Mouse (Mus musculus) forebrain, embryonic 10.5 days (tissue): ENCODE results near the gene Zrsr1. TPM values are rescaled to one million over a fixed set of nuclear protein-coding genes. Genes with fewer than 3 reads are reported as not detected.

Experiments
- DNase-seq: peaks from one replicate; pipeline ENCODE4 v3.0.0-alpha.2; 2017; ENCODE audit warnings: low spot score; ENCODE audit errors: extremely low spot score
- H3K27ac ChIP-seq: fragments of 300-500 bp; sonication (generic); 2 replicates; pipeline ENCODE4 v1.5.1; 2016; ENCODE audit warnings: mild to moderate bottlenecking
- H3K27me3 ChIP-seq: fragments of 300-500 bp; sonication (generic); 2 replicates; pipeline ENCODE4 v1.6.1; 2016; ENCODE audit warnings: mild to moderate bottlenecking; ENCODE audit not compliant: poor library complexity, severe bottlenecking
- H3K36me3 ChIP-seq: fragments of 300-500 bp; sonication (generic); replicated peaks from 2 replicates; pipeline ENCODE4 v1.6.1; 2016; ENCODE audit warnings: mild to moderate bottlenecking, moderate library complexity
- H3K4me1 ChIP-seq: fragments of 300-500 bp; sonication (generic); 2 replicates; pipeline ENCODE4 v1.6.1; 2016
- H3K4me3 ChIP-seq: fragments of 300-500 bp; sonication (generic); 2 replicates; pipeline ENCODE4 v1.5.1; 2016; ENCODE audit warnings: mild to moderate bottlenecking, moderate library complexity
- H3K9me3 ChIP-seq: fragments of 300-500 bp; sonication (generic); 2 replicates; pipeline ENCODE4 v1.6.1; 2016; ENCODE audit warnings: mild to moderate bottlenecking, moderate library complexity
- WGBS: fragments of 180-500 bp; shearing (Covaris S2); methylation state at CpG from one replicate; pipeline ENCODE4 v1.1.7; 2016; 5-methylcytosine and 5-hydroxymethylcytosine counted together
- polyA plus RNA-seq: library from polyadenylated mRNA; unstranded; fragments of >200 nt; fragmentation: Nextera tagmentation; extraction: Ambion mirVana; gene quantifications from 2 replicates; pipeline ENCODE4 v1.2.1, GENCODE M21; 2016

The Zrsr1 gene
- polyA plus RNA-seq, 1 experiment from 2014 or later, result 2.8 TPM

DNA sequence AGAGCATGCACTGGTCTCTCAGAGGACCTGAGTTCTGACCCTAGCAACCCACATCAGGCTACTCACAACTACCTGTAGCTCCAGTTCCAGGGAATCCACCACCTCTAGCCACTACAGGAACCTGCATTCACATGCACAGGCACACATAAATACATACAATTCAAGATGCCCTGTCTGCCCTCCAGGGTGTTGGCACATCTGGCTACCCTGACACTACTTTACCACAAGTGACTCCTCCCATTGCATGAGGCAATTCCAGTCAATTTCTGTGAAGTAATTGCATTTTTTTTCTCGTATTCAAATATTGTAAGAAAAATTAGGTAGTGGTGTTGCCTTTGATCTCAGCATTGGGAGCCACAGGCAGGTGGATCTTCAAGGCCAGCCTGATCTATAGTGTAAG lies 7.4 kb downstream of the Zrsr1 start:
- no peak for DNase-seq
- no peak overlapping the region for H3K27ac ChIP-seq
- H3K4me1 ChIP-seq, result peaks cover 53% of the 10 kb centered on the region
- peaks cover 33% of the 10 kb centered on the region for H3K36me3 ChIP-seq
- 88% methylated on average over 1 of the region's 1 CpGs for WGBS
- H3K4me3 ChIP-seq, result no peak overlapping the region
- peaks cover 1% of the 10 kb centered on the region; the same call in 1 of the 2 replicates for H3K9me3 ChIP-seq
- no peaks in the 10 kb centered on the region for H3K27me3 ChIP-seq

DNA sequence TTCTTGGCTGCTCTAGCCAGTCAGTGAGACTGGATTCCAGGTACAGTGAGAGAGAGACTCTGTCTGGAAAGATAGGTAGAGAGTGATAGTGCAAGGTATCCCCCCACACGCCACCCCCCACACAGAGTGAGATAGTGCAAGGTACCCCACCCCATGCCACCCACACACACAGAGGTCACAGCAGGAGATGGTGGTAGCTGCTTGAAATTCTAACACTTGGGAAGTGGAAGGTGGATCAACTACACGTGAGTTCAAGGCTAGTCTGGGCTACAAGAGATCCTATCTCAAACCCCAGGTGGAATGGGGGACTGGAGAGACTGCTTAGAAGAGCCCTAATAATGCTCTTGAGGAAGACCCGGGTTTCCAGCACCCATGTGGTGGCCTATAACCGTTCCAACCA lies 9.2 kb downstream of the Zrsr1 start:
- H3K9me3 ChIP-seq, result no peaks in the 10 kb centered on the region
- H3K27ac ChIP-seq, result peak overlapping the region; percentile 94
- no peaks in the 10 kb centered on the region for H3K27me3 ChIP-seq
- H3K36me3 ChIP-seq, result peaks cover 30% of the 10 kb centered on the region
- H3K4me1 ChIP-seq, result peaks cover 36% of the 10 kb centered on the region
- 56% methylated on average over 4 of the region's 4 CpGs for WGBS
- DNase-seq, result no peak
- peak overlapping the region; percentile 80 for H3K4me3 ChIP-seq

DNA sequence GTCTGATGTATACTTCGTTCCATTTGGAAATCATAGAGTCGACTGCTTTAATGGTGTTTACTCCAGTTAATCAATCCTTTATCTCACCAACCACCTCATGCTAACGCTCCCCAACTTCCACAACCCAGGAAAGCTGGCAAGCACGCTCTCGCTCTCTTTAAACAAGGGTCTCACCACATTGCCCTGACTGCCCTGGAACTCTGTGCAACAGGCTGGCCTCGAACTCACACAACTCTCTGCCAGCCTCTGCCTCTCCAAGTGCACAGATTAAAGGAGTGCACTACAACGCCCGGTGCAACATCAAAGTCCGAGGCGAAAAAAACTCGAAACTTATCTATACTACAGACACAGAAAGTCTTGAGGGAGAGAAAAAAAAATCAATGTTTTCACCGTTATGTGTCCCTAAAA lies 9.7 kb downstream of the Zrsr1 start:
- Histone ChIP-seq H3K36me3 (peaks cover 25% of the 10 kb centered on the region), H3K27ac (peak overlapping the region; percentile 94), H3K4me3 (peak overlapping the region; percentile 80), H3K27me3 (no peaks in the 10 kb centered on the region), H3K9me3 (no peaks in the 10 kb centered on the region), H3K4me1 (peaks cover 31% of the 10 kb centered on the region)
- no peak for DNase-seq
- WGBS, result 5% methylated on average over 12 of the region's 12 CpGs

DNA sequence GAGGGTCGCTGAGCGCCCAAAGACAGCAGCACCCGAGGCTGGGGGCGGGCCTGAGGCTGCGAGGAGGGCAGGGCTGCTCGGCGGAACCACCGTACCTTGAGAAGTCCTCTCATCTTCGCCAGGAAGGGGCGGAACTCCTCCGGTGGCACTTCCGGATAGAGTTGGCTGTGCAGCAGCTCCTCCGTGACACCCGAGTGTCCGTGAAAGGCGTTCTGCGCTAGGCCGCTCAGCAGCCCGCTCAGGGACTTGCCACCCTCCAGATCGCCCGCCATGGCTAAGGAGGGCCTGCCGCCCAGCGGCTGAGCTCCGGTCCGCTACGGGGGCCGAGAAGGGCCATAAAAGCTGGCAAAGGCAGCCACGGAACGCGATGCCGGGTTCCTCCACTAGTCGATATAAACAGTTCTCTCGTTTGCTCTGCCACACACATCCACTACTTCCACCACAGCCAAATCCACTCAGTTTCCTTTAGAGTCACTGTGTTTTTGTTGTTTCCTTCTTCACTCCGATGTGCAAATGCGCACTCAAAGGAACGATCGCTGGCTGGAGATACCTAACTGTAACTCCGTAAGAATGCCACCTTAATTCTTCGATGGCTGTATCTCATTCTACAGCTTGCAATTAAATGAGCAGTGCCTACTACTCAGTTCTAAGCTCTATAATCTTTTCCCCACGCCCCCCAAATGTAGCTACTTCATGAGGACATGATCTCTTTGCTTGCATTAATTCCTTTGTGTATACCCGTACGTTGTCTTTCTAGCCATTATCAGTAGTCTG lies 10.4 kb downstream of the Zrsr1 start, which contains the start of the genes Gm28048 and Commd1:
Gene Gm28048, minus strand, starts transcription at position 107 of the 774 bp plus-strand sequence.
Gene Commd1, minus strand, starts transcription at position 399 of the 774 bp plus-strand sequence.
- peaks cover 19% of the 10 kb centered on the region for H3K36me3 ChIP-seq
- WGBS, result 4% methylated on average over 42 of the region's 42 CpGs

DNA sequence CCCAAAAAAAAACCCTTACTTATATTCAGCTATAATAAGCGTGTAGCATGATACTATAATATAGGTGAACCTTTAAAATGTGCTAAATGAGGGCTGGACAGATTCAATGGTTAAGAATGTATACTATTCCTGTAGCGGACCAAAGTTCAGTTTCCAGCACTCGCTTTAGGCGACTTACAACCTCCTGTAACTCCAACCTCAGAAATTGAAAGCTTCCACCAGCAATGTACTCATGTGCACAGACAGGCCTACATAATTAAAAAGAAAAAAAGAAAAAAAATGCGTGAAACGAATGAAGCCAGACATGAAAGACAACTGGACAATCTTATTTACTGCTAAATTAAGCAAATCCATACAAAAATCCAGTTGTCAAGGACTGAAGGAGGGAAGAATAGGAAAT lies 11.0 kb downstream of the Zrsr1 start:
- peak overlapping the region; percentile 80 for H3K4me3 ChIP-seq

More for the DNA sequence above, 10.4 kb downstream of the Zrsr1 start, which contains the start of the genes Gm28048 and Commd1:
- peaks cover 26% of the 10 kb centered on the region for H3K4me1 ChIP-seq
- H3K27me3 ChIP-seq, result no peaks in the 10 kb centered on the region
- DNase-seq, result peak; percentile 94
- H3K9me3 ChIP-seq, result no peaks in the 10 kb centered on the region
- H3K27ac ChIP-seq, result peak within 1 kb of the TSS; percentile 94
- peak within 1 kb of the TSS; percentile 80 for H3K4me3 ChIP-seq

DNA sequence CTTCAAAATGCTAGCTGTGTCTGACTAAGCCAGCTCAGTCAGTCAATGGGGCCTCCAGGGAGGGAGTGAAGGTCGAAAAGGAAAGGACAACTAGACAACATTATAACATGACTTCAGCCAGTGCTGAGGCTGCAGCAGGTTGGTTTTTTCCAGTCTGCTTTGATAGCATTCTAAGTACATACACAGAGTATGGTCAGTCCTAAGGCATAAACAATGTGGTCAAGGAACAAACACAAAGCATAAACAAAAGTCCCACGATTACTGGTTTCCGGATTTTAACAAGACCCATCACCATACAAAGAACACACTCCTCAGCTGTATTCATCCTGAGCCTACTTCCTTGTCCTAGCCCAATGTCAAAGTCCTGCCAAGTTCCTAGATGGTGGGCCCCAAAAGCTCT lies 13.7 kb downstream of the Zrsr1 start:
- 81% methylated on average over 3 of the region's 3 CpGs for WGBS
- no peaks in the 10 kb centered on the region for H3K36me3 ChIP-seq
- H3K9me3 ChIP-seq, result no peaks in the 10 kb centered on the region
- no peak overlapping the region for H3K4me3 ChIP-seq
- DNase-seq, result no peak
- H3K27ac ChIP-seq, result no peak overlapping the region
- H3K27me3 ChIP-seq, result no peaks in the 10 kb centered on the region
- H3K4me1 ChIP-seq, result peaks cover 25% of the 10 kb centered on the region

More for the DNA sequence above, 11.0 kb downstream of the Zrsr1 start:
- Histone ChIP-seq H3K4me1 (peaks cover 26% of the 10 kb centered on the region), H3K9me3 (no peaks in the 10 kb centered on the region), H3K27me3 (no peaks in the 10 kb centered on the region), H3K27ac (no peak overlapping the region), H3K36me3 (peaks cover 12% of the 10 kb centered on the region)
- no peak for DNase-seq
- WGBS, result 67% methylated on average over 6 of the region's 6 CpGs

DNA sequence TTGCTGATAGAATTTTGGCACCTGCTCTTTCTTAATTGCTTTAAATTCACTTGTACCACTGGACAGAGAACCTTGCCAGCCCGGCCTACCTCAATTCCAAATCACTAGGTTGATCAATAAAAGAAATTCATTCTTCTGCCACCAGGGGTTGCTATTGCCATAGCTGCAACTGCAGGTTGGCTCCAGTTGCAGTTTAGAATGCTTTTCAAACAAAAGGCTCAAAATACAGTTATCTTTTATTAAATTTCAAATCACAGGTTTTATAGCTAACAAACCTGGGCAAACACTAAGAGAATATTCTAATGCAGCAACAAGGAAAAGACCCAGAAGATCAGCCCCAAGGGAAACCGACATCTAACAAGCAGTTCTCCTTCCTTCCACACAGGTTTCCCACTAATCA lies 15.6 kb downstream of the Zrsr1 start:
- Histone ChIP-seq H3K27ac (no peak overlapping the region), H3K36me3 (peaks cover 6% of the 10 kb centered on the region; the same call in 1 of the 2 replicates), H3K4me3 (no peak overlapping the region), H3K9me3 (no peaks in the 10 kb centered on the region), H3K27me3 (no peaks in the 10 kb centered on the region), H3K4me1 (peaks cover 22% of the 10 kb centered on the region)
- no peak for DNase-seq
- 66% methylated on average over 2 of the region's 2 CpGs for WGBS

DNA sequence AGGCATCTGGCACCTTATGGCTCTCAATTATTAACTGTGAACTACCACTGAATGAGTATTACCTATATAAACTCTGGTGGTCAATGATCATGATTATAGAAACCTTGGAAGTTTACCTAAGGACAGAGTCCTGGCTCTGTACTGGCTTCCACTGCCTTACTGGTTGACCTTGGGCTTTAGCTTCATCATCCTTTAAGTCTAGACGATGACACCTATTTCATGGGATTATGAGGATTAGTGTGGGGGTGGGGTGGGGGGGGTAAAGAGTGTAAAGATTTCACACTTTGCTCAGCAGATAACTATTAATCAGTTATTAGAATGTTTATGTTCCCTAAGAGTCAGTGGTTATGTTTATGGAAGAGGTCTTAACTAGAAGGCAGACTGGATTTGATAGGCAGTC lies 18.0 kb downstream of the Zrsr1 start:
- WGBS, result 39% methylated on average over 1 of the region's 1 CpGs
- Histone ChIP-seq H3K27ac (peak overlapping the region; percentile 97), H3K4me3 (peak overlapping the region; percentile 97), H3K36me3 (peaks cover 27% of the 10 kb centered on the region), H3K4me1 (peaks cover 20% of the 10 kb centered on the region), H3K9me3 (no peaks in the 10 kb centered on the region), H3K27me3 (no peaks in the 10 kb centered on the region)
- DNase-seq, result no peak

DNA sequence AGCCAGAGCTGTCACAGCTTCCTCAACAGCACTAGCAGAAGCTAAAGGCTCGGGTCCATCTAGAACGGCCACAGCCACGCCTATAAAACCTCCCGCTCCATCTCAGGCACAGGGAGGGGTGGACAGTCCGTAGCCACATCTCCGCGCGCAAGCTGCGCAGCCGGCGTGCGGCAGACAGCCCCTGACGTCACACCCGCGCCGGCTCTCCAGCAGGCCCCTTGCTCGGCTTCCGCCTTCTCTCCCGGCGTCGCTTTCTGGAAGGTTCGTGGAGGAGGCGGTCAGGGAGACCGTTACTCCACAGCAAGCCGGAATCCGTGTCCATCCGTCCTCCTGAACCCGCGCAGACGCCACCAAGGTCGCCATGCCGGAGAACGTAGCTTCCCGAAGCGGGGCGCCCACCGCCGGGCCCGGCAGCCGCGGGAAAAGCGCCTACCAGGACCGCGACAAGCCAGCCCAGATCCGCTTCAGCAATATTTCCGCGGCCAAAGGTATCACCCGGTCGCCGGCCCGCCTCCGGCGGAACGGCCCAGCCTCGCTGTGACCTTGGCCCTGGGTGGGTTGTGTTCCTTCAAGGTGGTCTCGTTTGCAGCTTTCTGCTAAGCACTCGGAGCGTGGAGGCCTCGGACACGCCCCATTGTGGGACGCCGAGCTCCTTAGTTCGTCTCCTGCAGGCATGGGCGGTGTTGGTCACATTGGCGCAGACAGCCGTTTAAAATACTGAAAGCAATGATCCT lies 18.8 kb downstream of the Zrsr1 start, which contains the start of gene Cct4:
Gene Cct4, plus strand, starts transcription at position 127 of the 734 bp plus-strand sequence.
- no peaks in the 10 kb centered on the region for H3K27me3 ChIP-seq
- peak within 1 kb of the TSS; percentile 97 for H3K4me3 ChIP-seq
- no peaks in the 10 kb centered on the region for H3K9me3 ChIP-seq
- H3K27ac ChIP-seq, result peak within 1 kb of the TSS; percentile 97
- peak; percentile 91 for DNase-seq
- H3K4me1 ChIP-seq, result peaks cover 20% of the 10 kb centered on the region
- H3K36me3 ChIP-seq, result peaks cover 35% of the 10 kb centered on the region
- under 1% methylated on average over 66 of the region's 66 CpGs for WGBS

DNA sequence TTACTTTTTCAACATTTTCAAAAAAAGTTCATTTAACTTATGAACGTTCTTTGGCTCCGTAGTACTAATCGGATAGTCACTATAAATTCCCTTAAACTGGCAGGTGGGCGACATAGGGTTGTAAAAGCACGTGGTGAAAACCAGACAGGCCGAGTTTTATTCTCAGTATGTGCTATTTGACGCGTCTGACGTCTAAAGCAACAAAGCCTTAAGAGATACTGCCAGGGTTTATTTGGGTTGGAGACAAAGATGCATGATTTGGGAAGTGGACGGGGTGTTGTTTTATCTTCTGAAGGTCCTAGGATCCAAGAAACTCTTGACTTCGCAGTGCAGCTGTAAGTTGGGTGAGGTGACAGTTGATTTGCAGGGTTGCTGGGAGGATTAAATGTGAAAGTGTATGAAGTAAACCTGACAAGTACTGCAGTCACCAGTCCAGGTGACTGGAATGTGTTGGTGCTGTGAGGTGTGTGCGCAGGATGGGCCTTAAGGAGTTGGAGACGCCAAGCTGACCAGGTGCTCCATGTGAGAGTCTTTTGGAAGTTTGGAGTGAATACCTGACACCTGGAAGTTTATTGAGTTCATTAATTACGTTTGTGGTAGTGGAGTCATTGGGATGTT lies 19.5 kb downstream of the Zrsr1 start:
- H3K27me3 ChIP-seq, result no peaks in the 10 kb centered on the region

DNA sequence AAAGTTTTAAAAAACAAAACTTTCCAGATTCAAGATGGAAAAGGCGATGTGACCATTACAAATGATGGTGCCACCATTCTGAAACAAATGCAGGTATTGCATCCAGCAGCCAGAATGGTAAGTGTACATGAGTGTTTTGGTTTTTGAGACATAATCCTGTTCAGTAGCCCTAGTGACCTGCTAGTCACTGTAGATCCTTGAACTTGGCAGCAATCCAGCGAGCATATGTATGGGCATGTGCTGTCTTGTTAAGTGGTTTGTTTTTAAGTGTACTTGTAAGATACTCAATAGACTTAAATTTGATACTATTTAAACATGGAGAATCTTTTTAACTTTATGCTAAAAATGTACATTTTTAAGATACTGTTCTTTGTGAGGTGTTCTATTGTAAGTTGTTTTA lies 22.5 kb downstream of the Zrsr1 start:
- DNase-seq, result no peak
- Histone ChIP-seq H3K4me3 (no peak overlapping the region), H3K27ac (no peak overlapping the region), H3K4me1 (peaks cover 20% of the 10 kb centered on the region), H3K36me3 (peaks cover 72% of the 10 kb centered on the region), H3K27me3 (no peaks in the 10 kb centered on the region), H3K9me3 (no peaks in the 10 kb centered on the region)
- WGBS, result 96% methylated on average over 2 of the region's 2 CpGs

More for the DNA sequence above, 19.5 kb downstream of the Zrsr1 start:
- WGBS, result 15% methylated on average over 14 of the region's 14 CpGs
- H3K27ac ChIP-seq, result peak overlapping the region; percentile 97
- peaks cover 20% of the 10 kb centered on the region for H3K4me1 ChIP-seq
- peak overlapping the region; percentile 97 for H3K4me3 ChIP-seq
- H3K9me3 ChIP-seq, result no peaks in the 10 kb centered on the region
- peaks cover 43% of the 10 kb centered on the region for H3K36me3 ChIP-seq
- no peak for DNase-seq

DNA sequence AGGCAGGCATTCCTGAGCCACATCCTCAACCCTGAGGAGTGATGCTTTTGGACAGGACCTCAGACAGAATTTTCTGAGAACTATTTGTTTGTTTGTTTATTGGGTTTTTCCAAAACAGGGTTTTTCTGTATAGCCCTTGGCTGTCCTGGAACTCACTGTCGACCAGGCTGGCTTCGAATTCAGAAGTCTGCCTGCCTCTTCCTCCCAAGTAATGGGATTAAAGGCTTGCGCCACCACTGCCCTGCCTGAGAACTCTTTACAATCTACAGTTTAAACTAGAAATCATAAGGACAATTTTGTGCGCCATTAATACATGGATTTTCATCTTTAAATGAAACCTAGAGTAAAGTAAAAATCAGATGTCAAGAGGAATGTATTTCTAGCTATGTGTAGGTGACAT lies 23.7 kb downstream of the Zrsr1 start:
- Histone ChIP-seq H3K27me3 (no peaks in the 10 kb centered on the region), H3K9me3 (no peaks in the 10 kb centered on the region), H3K4me3 (no peak overlapping the region), H3K36me3 (peaks cover 84% of the 10 kb centered on the region), H3K27ac (no peak overlapping the region), H3K4me1 (peaks cover 15% of the 10 kb centered on the region)
- DNase-seq, result no peak
- 93% methylated on average over 4 of the region's 4 CpGs for WGBS
